Mouse (Mus musculus): ENCODE measurements around the gene L1td1. TPM values are rescaled to one million over a fixed set of nuclear protein-coding genes. Genes with fewer than 3 reads are reported as not detected.

L1td1 gene
- polyA plus RNA-seq, 1 experiment from 2014 or later: 0.07 TPM

DNA sequence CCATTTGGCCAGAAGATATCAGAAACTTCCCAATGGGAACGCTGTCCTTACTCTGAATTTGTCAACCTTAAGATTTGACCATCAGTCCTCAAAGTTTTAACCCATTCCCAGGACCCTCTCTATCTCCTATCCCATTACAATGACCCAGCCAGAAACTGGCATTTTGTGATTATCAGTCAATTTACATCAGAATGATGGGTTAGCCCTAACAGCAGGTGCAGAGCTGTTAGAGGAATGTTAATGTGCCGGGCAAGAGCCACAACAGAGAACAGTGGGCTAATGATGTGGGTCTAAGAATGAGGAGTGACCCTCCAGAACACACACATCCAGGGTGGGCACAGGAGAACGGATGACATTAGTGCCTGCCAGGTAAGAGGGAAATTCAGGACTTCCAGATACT is 59.7 kb downstream of the L1td1 start:
- no peak for ATAC-seq (ENCODE audit: low FRiP score, low TSS enrichment)
- no peak for DNase-seq
- H3K9ac ChIP-seq (replicated peaks; ENCODE audit: low read length): no peak overlapping the region
- H3K36me3 ChIP-seq (ENCODE audit: control insufficient read depth, insufficient read depth, low read length): no peaks in the 10 kb centered on the region
- no peaks in the 10 kb centered on the region for H3K27me3 ChIP-seq (ENCODE audit: control insufficient read depth, insufficient read depth, low read length)
- 25% methylated on average over 3 of the region's 3 CpGs for WGBS
- no peak overlapping the region for H3K4me3 ChIP-seq (replicated peaks; ENCODE audit: low read depth, low read length)
- H3K27ac ChIP-seq (replicated peaks; ENCODE audit: low read depth, low read length): no peak overlapping the region
- H3K4me1 ChIP-seq (ENCODE audit: control insufficient read depth, insufficient read depth, low read length): peaks cover 15% of the 10 kb centered on the region
- no peaks in the 10 kb centered on the region for H3K9me3 ChIP-seq (ENCODE audit: control insufficient read depth, low read length)
- no peak overlapping the region for H3K4me2 ChIP-seq (ENCODE audit: low read length)

Other genes starting within 250 kb of the L1td1 start
- 0.36 and 0.50 TPM in 2 replicates for gene Kank4, start 90.8 kb downstream of the L1td1 start, polyA plus RNA-seq (2014; fragmentation: Nextera tagmentation; extraction: Ambion mirVana)
- not detected in 2 replicates for gene I0C0044D17Rik, start 97.1 kb downstream of the L1td1 start, polyA plus RNA-seq (2014; fragmentation: Nextera tagmentation; extraction: Ambion mirVana)
- gene Usp1, start 197.1 kb downstream of the L1td1 start, polyA plus RNA-seq (2014; fragmentation: Nextera tagmentation; extraction: Ambion mirVana): 31.6 and 52.6 TPM in 2 replicates